Comparison of ENCODE assay signal across 9 mouse cellular contexts in the genomic region with DNA sequence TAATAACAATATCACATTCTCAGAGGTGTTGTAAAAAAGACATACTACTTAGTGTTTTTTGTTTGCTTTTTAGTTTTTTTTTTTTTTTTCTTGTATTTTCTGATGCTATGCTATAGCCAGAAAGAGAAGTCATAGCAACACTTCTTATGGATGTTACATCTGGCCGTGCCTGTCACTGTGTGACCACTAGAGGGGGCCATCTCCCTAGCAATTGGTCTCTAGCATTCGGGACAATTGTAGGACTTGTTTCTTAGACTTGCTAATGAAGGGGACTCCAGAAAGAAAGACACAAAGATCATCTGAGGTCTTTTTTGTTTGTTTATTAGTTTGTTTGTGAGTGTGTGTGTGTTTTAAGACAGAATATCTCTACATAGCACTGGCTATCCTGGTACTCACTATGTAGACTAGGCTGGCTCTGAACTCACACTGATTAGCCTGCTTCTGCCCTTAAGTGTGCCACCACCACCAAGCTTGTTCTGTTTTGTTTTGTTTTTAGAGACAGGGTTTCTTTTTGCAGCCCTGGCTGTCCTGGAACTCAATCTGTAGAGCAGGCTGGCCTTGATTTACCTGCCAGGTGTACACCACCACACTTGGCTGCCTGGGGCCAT. TPM values are rescaled to one million over a fixed set of nuclear protein-coding genes. Genes with fewer than 3 reads are reported as not detected.
DNase-seq lines count a peak whose midpoint lies in the region; ATAC-seq and TF ChIP-seq lines count a peak whose summit lies in the region.
"Had no signal": no experiment of that assay in that cellular context is flagged by ENCODE, and none has a peak within 500 bp of the region (broad histone marks: within the 10 kb centered on the region; RNA-seq: fewer than 3 reads in every experiment).

No protein-coding gene starts in this region.

- no peak overlapping the region for H3K27ac ChIP-seq in forebrain, embryonic 13.5 days
- H3K27ac ChIP-seq: hindbrain, embryonic 15.5 days had no signal

- H3K27me3 ChIP-seq in forebrain, embryonic 13.5 days, result no peaks in the 10 kb centered on the region
- H3K27me3 ChIP-seq: hindbrain, embryonic 15.5 days had no signal

- no peaks in the 10 kb centered on the region for H3K4me1 ChIP-seq in forebrain, embryonic 13.5 days
- H3K4me1 ChIP-seq: hindbrain, embryonic 15.5 days had no signal

- H3K9me3 ChIP-seq in forebrain, embryonic 13.5 days (replicated peaks), result no peaks in the 10 kb centered on the region
- H3K9me3 ChIP-seq: hindbrain, embryonic 15.5 days had no signal

- H3K36me3 ChIP-seq in forebrain, embryonic 13.5 days (ENCODE audit: poor library complexity, severe bottlenecking), result peaks cover 52% of the 10 kb centered on the region

- H3K9ac ChIP-seq in forebrain, embryonic 13.5 days, result no peak overlapping the region
- H3K9ac ChIP-seq: hindbrain, embryonic 15.5 days had no signal

- ATAC-seq in forebrain, embryonic 13.5 days, result peak; percentile 64; the same call in 1 of the 2 replicates
- no peak for ATAC-seq in activated CD4-positive, CD25-positive, alpha-beta regulatory T cell, adult 4 months

- no peak overlapping the region for H3K4me2 ChIP-seq in forebrain, embryonic 13.5 days
- H3K4me2 ChIP-seq: hindbrain, embryonic 15.5 days had no signal

- peak; percentile 86 for DNase-seq in 3T3-L1 (ENCODE audit: low read depth, low spot score)
- DNase-seq in CD4-positive helper T cell, adult 2 months (ENCODE audit: low read depth, low spot score), result peak; percentile 46
- DNase-seq in brain, embryonic 14.5 days (ENCODE audit: low read depth), result peak; percentile 80
- DNase-seq in kidney, postnatal 14 days, result peak; percentile 67
- DNase-seq in lung, adult 18-20 months, result peak; percentile 44 to 49
- peak; percentile 15 for DNase-seq in retina, adult 2 months (ENCODE audit: low read depth, low spot score)

- H3K4me3 ChIP-seq in forebrain, embryonic 13.5 days, result no peak overlapping the region
- H3K4me3 ChIP-seq: hindbrain, embryonic 15.5 days had no signal

- TF ChIP-seq CTCF in brain, embryonic 14.5 days (IDR thresholded peaks at IDR 0.05; ENCODE audit: borderline replicate concordance, extremely low read depth, insufficient read depth, insufficient read length), result peak; percentile 79; the same call in 1 of the 2 replicates

- no peak for TF ChIP-seq POLR2A in brain, embryonic 14.5 days (IDR thresholded peaks at IDR 0.05; ENCODE audit: borderline replicate concordance, extremely low read depth, insufficient read depth, insufficient read length, poor library complexity, severe bottlenecking)

- WGBS in forebrain, embryonic 13.5 days, result 4% methylated on average over 2 of the region's 2 CpGs

RNA-seq across cellular contexts. Expression of a gene that starts 18.3 kb away (rescaled TPM):
- 74.3 and 84.2 TPM in 2 replicates for polyA plus RNA-seq in brain, embryonic 14.5 days (2012; rRNA removed)
- 85.5 and 86.7 TPM in 2 replicates for polyA plus RNA-seq in forebrain, embryonic 13.5 days (2015; fragmentation: Nextera tagmentation; extraction: Ambion mirVana)
- 10 to 100 TPM; 32.2 to 44.6 TPM for polyA plus RNA-seq in activated CD4-positive, CD25-positive, alpha-beta regulatory T cell, adult 4 months (2017; shearing (Covaris generic))

RNA-seq across cellular contexts. Expression of a gene that starts 29.1 kb away (rescaled TPM):
- polyA plus RNA-seq in brain, embryonic 14.5 days (2012; rRNA removed), result 0.90 and 1.2 TPM in 2 replicates
- polyA plus RNA-seq in forebrain, embryonic 13.5 days (2015; fragmentation: Nextera tagmentation; extraction: Ambion mirVana), result 0.52 and 0.55 TPM in 2 replicates
- under 1 TPM in 1 of 2 experiments, not detected in 1; 0.51 TPM for polyA plus RNA-seq in activated CD4-positive, CD25-positive, alpha-beta regulatory T cell, adult 4 months (2017; shearing (Covaris generic))

RNA-seq across cellular contexts. Expression of a gene that starts 36.6 kb away (rescaled TPM):
- polyA plus RNA-seq in brain, embryonic 14.5 days (2012; rRNA removed), result 1.3 TPM in 2 replicates
- polyA plus RNA-seq in forebrain, embryonic 13.5 days (2015; fragmentation: Nextera tagmentation; extraction: Ambion mirVana), result 0.58 and 0.89 TPM in 2 replicates
- polyA plus RNA-seq in activated CD4-positive, CD25-positive, alpha-beta regulatory T cell, adult 4 months (2017; shearing (Covaris generic)), result under 1 TPM in 1 of 2 experiments, not detected in 1; 0.60 TPM

RNA-seq across cellular contexts. Expression of a gene that starts 59.8 kb away (rescaled TPM):
- 0.45 TPM in 1 of 2 replicates, not detected in the other for polyA plus RNA-seq in brain, embryonic 14.5 days (2012; rRNA removed)
- polyA plus RNA-seq in forebrain, embryonic 13.5 days (2015; fragmentation: Nextera tagmentation; extraction: Ambion mirVana), result 0.58 TPM in 1 of 2 replicates, not detected in the other
- under 1 TPM in 1 of 2 experiments, not detected in 1; 0.73 TPM for polyA plus RNA-seq in activated CD4-positive, CD25-positive, alpha-beta regulatory T cell, adult 4 months (2017; shearing (Covaris generic))

Comparison
In these comparisons a context has a peak if more than half of its experiments do, and no peak if none do; other contexts are left out.
1. DNase-seq: peak in every context shown above with its lines; median percentile 86 in 3T3-L1; 80 in brain, embryonic 14.5 days; 67 in kidney, postnatal 14 days; 46 in lung, adult 18-20 months; 46 in CD4-positive helper T cell, adult 2 months; 15 in retina, adult 2 months.